Mouse (Mus musculus) intestine, embryonic 16.5 days (tissue): ENCODE data around the gene Lpp. TPM values are rescaled to one million over a fixed set of nuclear protein-coding genes. Genes with fewer than 3 reads are reported as not detected.

Experiments
- ATAC-seq: fragments of 200-750 bp; cut with Nextera tagmentation; 2 replicates; pipeline ENCODE4 v1.8.0; 2017; ENCODE audit warnings: moderate TSS enrichment, moderate library complexity
- H3K27ac ChIP-seq: fragments of 300-500 bp; sonication (generic); 2 replicates; pipeline ENCODE4 v1.5.1; 2014; ENCODE audit warnings: mild to moderate bottlenecking, low read length
- H3K27me3 ChIP-seq: fragments of 300-500 bp; sonication (generic); replicated peaks from 2 replicates; pipeline ENCODE4 v1.6.1; 2014; ENCODE audit warnings: low read length, control low read depth, mixed read lengths; ENCODE audit not compliant: control insufficient read depth, insufficient read depth
- H3K36me3 ChIP-seq: fragments of 300-500 bp; sonication (generic); 2 replicates; pipeline ENCODE4 v1.6.1; 2014; ENCODE audit warnings: low read length, control low read depth; ENCODE audit not compliant: control insufficient read depth, insufficient read depth
- H3K4me1 ChIP-seq: fragments of 300-500 bp; sonication (generic); 2 replicates; pipeline ENCODE4 v1.6.1; 2014; ENCODE audit warnings: low read length, control low read depth, mixed read lengths; ENCODE audit not compliant: control insufficient read depth, insufficient read depth
- H3K4me2 ChIP-seq: fragments of 300-500 bp; sonication (generic); 2 replicates; pipeline ENCODE4 v1.6.1; 2014; ENCODE audit warnings: low read depth, low read length, control low read depth
- H3K4me3 ChIP-seq: fragments of 300-500 bp; sonication (generic); 2 replicates; pipeline ENCODE4 v1.5.1; 2014; ENCODE audit warnings: mild to moderate bottlenecking, low read length
- H3K9ac ChIP-seq: fragments of 300-500 bp; sonication (generic); 2 replicates; pipeline ENCODE4 v1.6.1; 2014; ENCODE audit warnings: low read depth, low read length
- H3K9me3 ChIP-seq: fragments of 300-500 bp; sonication (generic); 2 replicates; pipeline ENCODE4 v1.6.1; 2016; ENCODE audit warnings: low read length, control low read depth; ENCODE audit not compliant: control insufficient read depth
- WGBS: fragments of 180-500 bp; shearing (Covaris S2); extraction: QIAGEN DNeasy Blood & Tissue Kit; methylation state at CpG from one replicate; pipeline ENCODE4 v1.1.7; 2014; 5-methylcytosine and 5-hydroxymethylcytosine counted together
- polyA plus RNA-seq: library from polyadenylated mRNA; unstranded; fragments of >200 nt; fragmentation: Nextera tagmentation; extraction: Ambion mirVana; gene quantifications from 2 replicates; pipeline ENCODE4 v1.2.1, GENCODE M21; 2015

Lpp gene
- polyA plus RNA-seq, 1 experiment from 2014 or later: 64.7 TPM

DNA sequence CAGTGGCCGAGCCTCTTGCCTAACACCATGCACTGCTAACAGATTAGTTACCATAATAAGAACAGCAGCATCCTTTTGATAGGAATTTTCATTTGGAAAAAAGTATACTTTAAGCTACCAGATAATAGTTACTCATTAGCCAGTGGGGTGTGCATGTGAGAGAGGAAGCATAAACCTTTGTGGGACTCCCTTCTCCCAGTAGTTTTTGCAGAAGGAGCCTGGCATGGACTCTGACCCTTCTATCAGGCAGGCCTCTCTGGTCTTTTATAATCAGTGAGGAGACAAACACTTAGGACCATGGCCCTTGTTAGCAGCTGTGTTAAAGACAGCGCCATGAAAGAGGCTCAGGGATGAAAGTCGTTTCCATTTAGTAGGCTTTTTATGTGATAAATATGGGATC is 76.0 kb downstream of the Lpp start:
- ATAC-seq: peak; percentile 90
- Histone ChIP-seq H3K4me2 (no peak overlapping the region), H3K27me3 (no peaks in the 10 kb centered on the region), H3K27ac (peak overlapping the region; percentile 89), H3K9ac (no peak overlapping the region), H3K4me1 (peaks cover 52% of the 10 kb centered on the region), H3K9me3 (no peaks in the 10 kb centered on the region), H3K36me3 (no peaks in the 10 kb centered on the region), H3K4me3 (no peak overlapping the region)
- WGBS: 31% methylated on average over 3 of the region's 3 CpGs

GRCm38 (mm10) chr16:24470601-24471000 is 77.3 kb downstream of the Lpp start:
- Histone ChIP-seq H3K27ac (peak overlapping the region; percentile 89), H3K9me3 (no peaks in the 10 kb centered on the region), H3K27me3 (no peaks in the 10 kb centered on the region), H3K4me2 (no peak overlapping the region), H3K9ac (no peak overlapping the region), H3K4me3 (no peak overlapping the region), H3K36me3 (no peaks in the 10 kb centered on the region), H3K4me1 (peaks cover 53% of the 10 kb centered on the region)
- 52% methylated on average over 1 of the region's 1 CpGs for WGBS
- ATAC-seq: no peak

DNA sequence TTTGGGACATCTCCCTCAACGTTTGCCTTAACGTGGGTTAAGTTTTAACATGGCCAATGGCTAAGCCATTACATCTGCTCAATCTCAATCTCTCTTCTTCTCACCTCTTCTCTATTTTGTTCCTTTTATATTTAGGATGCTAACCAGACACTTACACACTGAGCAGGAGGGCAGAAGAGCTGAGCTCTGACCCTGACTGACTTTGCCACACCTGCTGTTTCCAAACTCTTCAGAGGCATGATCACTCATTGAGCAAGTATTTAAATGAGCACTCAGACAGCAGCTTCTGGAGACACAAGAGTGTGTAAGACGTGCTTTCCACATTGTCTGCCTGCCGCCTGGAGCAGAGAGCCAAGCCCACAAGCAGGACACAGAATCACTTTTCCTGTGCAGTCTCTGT is 77.7 kb downstream of the Lpp start:
- no peak for ATAC-seq
- Histone ChIP-seq H3K27me3 (no peaks in the 10 kb centered on the region), H3K9me3 (no peaks in the 10 kb centered on the region), H3K9ac (no peak overlapping the region), H3K4me2 (no peak overlapping the region), H3K27ac (peak overlapping the region; percentile 17; the same call in 1 of the 2 replicates), H3K36me3 (no peaks in the 10 kb centered on the region), H3K4me3 (no peak overlapping the region), H3K4me1 (peaks cover 53% of the 10 kb centered on the region)
- 48% methylated on average over 4 of the region's 4 CpGs for WGBS

DNA sequence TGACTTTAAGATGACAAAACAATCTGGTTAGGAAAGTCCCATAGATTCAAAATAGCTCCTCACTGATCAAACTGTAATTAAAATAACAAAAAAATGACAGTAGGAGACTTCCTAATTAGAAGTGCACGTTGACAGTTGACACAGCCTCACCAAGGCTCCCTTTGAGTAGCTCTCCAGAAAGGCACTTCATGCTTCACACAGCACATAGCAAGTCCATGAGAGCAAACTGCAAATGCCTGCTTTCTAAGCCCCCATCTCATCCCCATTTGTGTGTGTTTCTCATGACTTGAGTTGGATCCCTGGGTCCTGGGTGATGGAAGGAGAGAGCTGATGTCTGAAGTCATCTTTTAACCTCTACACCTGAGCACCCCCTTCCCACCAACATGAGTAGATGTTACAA is 78.5 kb downstream of the Lpp start:
- ATAC-seq: no peak
- Histone ChIP-seq H3K4me3 (no peak overlapping the region), H3K27me3 (no peaks in the 10 kb centered on the region), H3K9me3 (no peaks in the 10 kb centered on the region), H3K4me1 (peaks cover 60% of the 10 kb centered on the region), H3K36me3 (no peaks in the 10 kb centered on the region), H3K4me2 (no peak overlapping the region), H3K9ac (no peak overlapping the region), H3K27ac (no peak overlapping the region)
- 73% methylated on average over 1 of the region's 1 CpGs for WGBS

- Histone ChIP-seq H3K4me2 (no peak overlapping the region), H3K4me1 (peaks cover 63% of the 10 kb centered on the region)
These were observed 80.7 kb downstream of the Lpp start for GRCm38 (mm10) chr16:24473966-24474365.

DNA sequence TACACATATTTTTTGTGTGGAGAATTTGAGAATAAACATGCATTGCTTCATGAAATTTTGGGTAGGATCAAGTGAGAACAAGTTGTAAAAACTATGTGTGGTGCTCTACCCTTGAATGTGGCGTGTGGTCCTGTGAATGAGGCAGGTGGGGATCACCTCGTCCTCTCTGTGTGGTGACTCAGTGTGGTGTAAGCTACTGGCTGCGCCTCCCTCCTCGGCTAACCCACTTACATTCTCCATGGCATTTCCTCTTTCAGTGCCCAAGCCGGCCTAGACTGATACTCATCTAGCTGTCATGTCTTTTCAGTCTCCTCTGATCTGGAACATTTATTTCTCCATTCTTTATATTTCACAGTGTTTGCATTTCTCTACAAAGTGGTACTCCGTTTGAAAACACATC is 81.5 kb downstream of the Lpp start:
- 0 out of 2 replicates have a peak, but pooled peaks have one; percentile 19 for ATAC-seq
- no peaks in the 10 kb centered on the region for H3K36me3 ChIP-seq
- H3K4me3 ChIP-seq: no peak overlapping the region
- H3K27me3 ChIP-seq: no peaks in the 10 kb centered on the region
- H3K9ac ChIP-seq: no peak overlapping the region
- peaks cover 60% of the 10 kb centered on the region for H3K4me1 ChIP-seq
- WGBS: 43% methylated on average over 6 of the region's 6 CpGs
- no peak overlapping the region for H3K4me2 ChIP-seq
- no peaks in the 10 kb centered on the region for H3K9me3 ChIP-seq
- no peak overlapping the region for H3K27ac ChIP-seq

More at GRCm38 (mm10) chr16:24473966-24474365, 80.7 kb downstream of the Lpp start:
- no peak overlapping the region for H3K27ac ChIP-seq
- H3K4me3 ChIP-seq: no peak overlapping the region
- no peak for ATAC-seq
- no peaks in the 10 kb centered on the region for H3K36me3 ChIP-seq
- no peaks in the 10 kb centered on the region for H3K9me3 ChIP-seq
- H3K27me3 ChIP-seq: no peaks in the 10 kb centered on the region
- 64% methylated on average over 3 of the region's 3 CpGs for WGBS
- no peak overlapping the region for H3K9ac ChIP-seq

DNA sequence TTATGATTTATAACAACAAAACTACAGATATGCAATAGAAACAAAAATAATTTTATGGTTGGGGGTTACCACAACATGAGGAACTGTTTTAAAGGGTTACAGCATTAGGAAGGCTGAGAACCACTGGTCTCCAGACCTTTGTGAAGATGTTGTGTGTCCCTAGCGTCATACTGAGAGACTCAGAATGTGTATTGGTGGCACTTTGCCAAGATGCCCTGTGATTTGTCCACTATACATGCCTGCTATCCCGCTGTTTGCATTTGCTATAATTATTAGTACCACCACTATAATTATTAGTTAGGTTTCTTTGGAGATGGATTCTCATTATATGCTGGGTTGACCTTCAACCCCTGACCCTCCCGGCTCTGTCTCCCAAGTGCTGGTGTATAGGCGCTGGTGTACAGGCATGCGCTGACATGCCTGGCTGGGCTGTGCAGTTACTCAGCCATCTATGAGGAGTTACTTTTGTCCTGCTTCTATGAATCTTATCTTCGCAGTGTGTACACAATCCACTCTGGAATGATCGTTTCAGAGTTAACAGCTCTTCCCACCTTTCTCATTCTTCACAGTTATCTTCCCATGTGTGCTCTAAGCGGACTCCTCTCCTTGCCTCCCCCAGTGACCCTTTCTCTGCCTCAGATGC is 82.1 kb downstream of the Lpp start:
- H3K4me2 ChIP-seq: no peak overlapping the region
- H3K4me3 ChIP-seq: no peak overlapping the region
- H3K9me3 ChIP-seq: no peaks in the 10 kb centered on the region
- H3K27me3 ChIP-seq: no peaks in the 10 kb centered on the region
- WGBS: 41% methylated on average over 8 of the region's 8 CpGs
- H3K4me1 ChIP-seq: peaks cover 57% of the 10 kb centered on the region
- H3K9ac ChIP-seq: no peak overlapping the region
- no peaks in the 10 kb centered on the region for H3K36me3 ChIP-seq
- peak overlapping the region; percentile 63 for H3K27ac ChIP-seq
- peak; percentile 57 for ATAC-seq

DNA sequence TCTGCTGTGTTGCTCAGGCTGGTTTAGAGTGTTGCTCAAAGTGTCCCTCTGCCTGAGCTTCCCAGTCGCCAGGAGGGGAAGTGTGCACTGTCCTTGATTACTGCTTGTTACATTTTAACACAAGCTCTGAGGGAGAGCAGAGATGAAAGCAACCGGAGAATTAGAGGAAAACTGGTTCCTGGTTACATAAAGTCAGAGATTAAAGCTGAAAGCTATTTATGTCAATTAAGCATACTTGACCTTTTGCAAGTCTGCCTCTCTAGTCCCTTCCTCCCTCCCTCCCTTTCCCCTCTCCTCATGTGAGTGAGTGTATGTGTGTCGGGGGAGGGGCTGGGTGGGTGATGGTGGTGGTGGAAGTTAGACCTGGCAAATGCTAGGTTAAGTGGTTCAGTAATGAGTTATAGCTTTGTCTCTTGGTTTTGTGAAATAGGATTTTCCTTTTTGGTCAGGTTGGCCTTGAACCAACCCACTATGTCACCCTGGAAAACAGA is 83.6 kb downstream of the Lpp start:
- Histone ChIP-seq H3K4me1 (peaks cover 49% of the 10 kb centered on the region), H3K4me2 (peak overlapping the region; percentile 17; the same call in 1 of the 2 replicates)
- peak; percentile 74 for ATAC-seq

GRCm38 (mm10) chr16:24478006-24478405 is 84.7 kb downstream of the Lpp start:
- Histone ChIP-seq H3K9ac (no peak overlapping the region), H3K4me1 (peaks cover 43% of the 10 kb centered on the region), H3K27ac (no peak overlapping the region), H3K9me3 (no peaks in the 10 kb centered on the region), H3K27me3 (no peaks in the 10 kb centered on the region), H3K4me2 (no peak overlapping the region), H3K36me3 (no peaks in the 10 kb centered on the region), H3K4me3 (no peak overlapping the region)
- 39% methylated on average over 1 of the region's 1 CpGs for WGBS
- 0 out of 2 replicates have a peak, but pooled peaks have one; percentile 26 for ATAC-seq

More for the DNA sequence above, 83.6 kb downstream of the Lpp start:
- H3K9me3 ChIP-seq: no peaks in the 10 kb centered on the region
- peak overlapping the region; percentile 63 for H3K27ac ChIP-seq
- H3K4me3 ChIP-seq: no peak overlapping the region
- 28% methylated on average over 3 of the region's 3 CpGs for WGBS
- H3K27me3 ChIP-seq: no peaks in the 10 kb centered on the region
- H3K9ac ChIP-seq: no peak overlapping the region
- H3K36me3 ChIP-seq: no peaks in the 10 kb centered on the region
